Mouse (Mus musculus) ES-E14 (cell line): ENCODE measurements around the gene Serpinb1a.

Experiments used
- HCFC1 ChIP-seq: IDR thresholded peaks from 2 replicates; pipeline ENCODE4 v1.6.1; 2012; ENCODE audit warnings: low read length, inconsistent platforms, borderline replicate concordance; ENCODE audit not compliant: insufficient read depth
- MAFK ChIP-seq: IDR thresholded peaks from 2 replicates; pipeline ENCODE4 v1.6.1; 2014; ENCODE audit warnings: mild to moderate bottlenecking, low read depth, low read length, inconsistent platforms; ENCODE audit not compliant: insufficient read depth
- ZC3H11A ChIP-seq: IDR thresholded peaks from 2 replicates; pipeline ENCODE4 v1.6.1; 2012; ENCODE audit warnings: low read depth, mild to moderate bottlenecking, inconsistent platforms, low read length, borderline replicate concordance

- TF ChIP-seq MAFK (no peak), ZC3H11A (no peak), HCFC1 (no peak)
Observed at GRCm38 (mm10) chr13:32853073-32853472, 2.1 kb upstream of the Serpinb1a start.
